ENCODE assay signal across 19 mouse cellular contexts in genomic region chr13:20330954-20331353, GRCm38 (mm10).
DNase-seq lines count a peak whose midpoint lies in the region; ATAC-seq and TF ChIP-seq lines count a peak whose summit lies in the region.
"Had no signal": no experiment of that assay in that cellular context is flagged by ENCODE, and none has a peak within 500 bp of the region (broad histone marks: within the 10 kb centered on the region; RNA-seq: fewer than 3 reads in every experiment).

No protein-coding gene starts in this region.

- no peaks in the 10 kb centered on the region for H3K9me3 ChIP-seq in midbrain, postnatal 0 days (ENCODE audit: low read length)
- no peaks in the 10 kb centered on the region for H3K9me3 ChIP-seq in midbrain, embryonic 14.5 days (ENCODE audit: control insufficient read depth, low read length)
- H3K9me3 ChIP-seq in stomach, postnatal 0 days (ENCODE audit: control insufficient read depth, low read length) = no peaks in the 10 kb centered on the region
- H3K9me3 ChIP-seq in limb, embryonic 10.5 days (replicated peaks) = no peaks in the 10 kb centered on the region
- H3K9me3 ChIP-seq: embryonic facial prominence, embryonic 13.5 days; heart, embryonic 13.5 days; neural tube, embryonic 13.5 days had no signal

- no peaks in the 10 kb centered on the region for H3K4me1 ChIP-seq in midbrain, postnatal 0 days (ENCODE audit: insufficient read depth, low read length)
- H3K4me1 ChIP-seq in midbrain, embryonic 14.5 days (ENCODE audit: control insufficient read depth, insufficient read depth, low read length) = no peaks in the 10 kb centered on the region
- no peaks in the 10 kb centered on the region for H3K4me1 ChIP-seq in stomach, postnatal 0 days (replicated peaks; ENCODE audit: control insufficient read depth, insufficient read depth)
- H3K4me1 ChIP-seq in limb, embryonic 10.5 days = 0 out of 2 replicates have a peak, but pooled peaks cover 4% of the 10 kb centered on the region
- H3K4me1 ChIP-seq: heart, embryonic 13.5 days had no signal

- no peaks in the 10 kb centered on the region for H3K36me3 ChIP-seq in midbrain, postnatal 0 days (ENCODE audit: insufficient read depth, low read length)
- H3K36me3 ChIP-seq in midbrain, embryonic 14.5 days (ENCODE audit: control insufficient read depth, insufficient read depth, low read length) = no peaks in the 10 kb centered on the region
- H3K36me3 ChIP-seq in stomach, postnatal 0 days (ENCODE audit: control insufficient read depth, insufficient read depth, low read length) = no peaks in the 10 kb centered on the region
- H3K36me3 ChIP-seq in limb, embryonic 10.5 days = no peaks in the 10 kb centered on the region
- H3K36me3 ChIP-seq: embryonic facial prominence, embryonic 13.5 days; heart, embryonic 13.5 days; neural tube, embryonic 13.5 days had no signal

- no peaks in the 10 kb centered on the region for H3K27me3 ChIP-seq in midbrain, postnatal 0 days (ENCODE audit: insufficient read depth, low read length)
- H3K27me3 ChIP-seq in midbrain, embryonic 14.5 days (ENCODE audit: control insufficient read depth, insufficient read depth, low read length) = no peaks in the 10 kb centered on the region
- H3K27me3 ChIP-seq in stomach, postnatal 0 days (ENCODE audit: control insufficient read depth, insufficient read depth, low read length) = no peaks in the 10 kb centered on the region
- no peaks in the 10 kb centered on the region for H3K27me3 ChIP-seq in limb, embryonic 10.5 days (ENCODE audit: low read depth, poor library complexity, severe bottlenecking)
- H3K27me3 ChIP-seq: embryonic facial prominence, embryonic 13.5 days; heart, embryonic 13.5 days; neural tube, embryonic 13.5 days had no signal

- H3K4me3 ChIP-seq in midbrain, postnatal 0 days (ENCODE audit: low read depth, low read length) = no peak overlapping the region
- H3K4me3 ChIP-seq in midbrain, embryonic 14.5 days (replicated peaks; ENCODE audit: low read depth, low read length) = no peak overlapping the region
- H3K4me3 ChIP-seq in stomach, postnatal 0 days (ENCODE audit: low read depth, low read length) = no peak overlapping the region
- no peak overlapping the region for H3K4me3 ChIP-seq in limb, embryonic 10.5 days
- H3K4me3 ChIP-seq: embryonic facial prominence, embryonic 13.5 days; heart, embryonic 13.5 days; left cerebral cortex, adult 2 months; neural tube, embryonic 13.5 days had no signal

- peak; percentile 76 for DNase-seq in heart, adult 11 months
- no peak for DNase-seq in heart, postnatal 14 days
- DNase-seq in midbrain, postnatal 0 days (ENCODE audit: low spot score) = peak; percentile 67
- no peak for DNase-seq in midbrain, embryonic 14.5 days
- peak; percentile 36 for DNase-seq in thymus, postnatal 0 days (ENCODE audit: low spot score)
- no peak for DNase-seq in stomach, postnatal 0 days (ENCODE audit: low spot score)
- no peak for DNase-seq in limb, embryonic 10.5 days (ENCODE audit: low spot score)
- DNase-seq: cerebellum, adult 9-10 months; heart, postnatal 4 days; kidney, postnatal 36 days; lung, adult 18-20 months; lung, postnatal 36 days; right cerebral cortex, postnatal 25 days had no signal

- intact Hi-C loops in heart, postnatal 14 days (cut with DNase I) = no loop called here

- TF ChIP-seq EP300 in stomach, postnatal 0 days (optimal IDR thresholded peaks at IDR 0.05) = no peak

- no peak for TF ChIP-seq CTCF in midbrain, postnatal 0 days (IDR thresholded peaks at IDR 0.05)
- TF ChIP-seq CTCF in stomach, postnatal 0 days (IDR thresholded peaks at IDR 0.05; ENCODE audit: low read depth) = no peak

- H3K9ac ChIP-seq in midbrain, postnatal 0 days (replicated peaks; ENCODE audit: low read length, poor library complexity, severe bottlenecking) = no peak overlapping the region
- no peak overlapping the region for H3K9ac ChIP-seq in midbrain, embryonic 14.5 days (replicated peaks; ENCODE audit: low read length)
- H3K9ac ChIP-seq in stomach, postnatal 0 days (ENCODE audit: low read length) = no peak overlapping the region
- H3K9ac ChIP-seq: embryonic facial prominence, embryonic 13.5 days; heart, embryonic 13.5 days; neural tube, embryonic 13.5 days had no signal

- no peak overlapping the region for H3K4me2 ChIP-seq in midbrain, postnatal 0 days (ENCODE audit: low read depth, low read length, poor library complexity, severe bottlenecking)
- no peak overlapping the region for H3K4me2 ChIP-seq in midbrain, embryonic 14.5 days (ENCODE audit: low read length)
- H3K4me2 ChIP-seq in stomach, postnatal 0 days (replicated peaks; ENCODE audit: low read depth) = no peak overlapping the region
- H3K4me2 ChIP-seq: embryonic facial prominence, embryonic 13.5 days; heart, embryonic 13.5 days; liver, embryonic 11.5 days; neural tube, embryonic 13.5 days had no signal

- 94% methylated on average over 7 of the region's 7 CpGs for WGBS in midbrain, postnatal 0 days
- WGBS in midbrain, embryonic 14.5 days = 92% methylated on average over 7 of the region's 7 CpGs
- 83% methylated on average over 6 of the region's 7 CpGs for WGBS in stomach, postnatal 0 days
- WGBS in limb, embryonic 10.5 days = 92% methylated on average over 7 of the region's 7 CpGs

- no peak for ATAC-seq in midbrain, postnatal 0 days (ENCODE audit: low FRiP score)
- ATAC-seq in midbrain, embryonic 14.5 days (ENCODE audit: low FRiP score, low TSS enrichment) = no peak
- no peak for ATAC-seq in stomach, postnatal 0 days (ENCODE audit: low FRiP score, low TSS enrichment)
- ATAC-seq: intestine, embryonic 16.5 days had no signal

- H3K27ac ChIP-seq in midbrain, postnatal 0 days (ENCODE audit: low read depth, low read length) = no peak overlapping the region
- H3K27ac ChIP-seq in midbrain, embryonic 14.5 days (replicated peaks; ENCODE audit: low read depth, low read length) = no peak overlapping the region
- no peak overlapping the region for H3K27ac ChIP-seq in stomach, postnatal 0 days (replicated peaks)
- no peak overlapping the region for H3K27ac ChIP-seq in limb, embryonic 10.5 days
- H3K27ac ChIP-seq: embryonic facial prominence, embryonic 13.5 days; heart, embryonic 13.5 days; left cerebral cortex, adult 2 months; neural tube, embryonic 13.5 days had no signal

Comparison
In these comparisons a context has a peak if more than half of its experiments do, and no peak if none do; other contexts are left out.
1. DNase-seq: peak in heart, adult 11 months (single experiment), midbrain, postnatal 0 days (single experiment) and thymus, postnatal 0 days (single experiment); none in heart, postnatal 14 days (0 of 2), midbrain, embryonic 14.5 days (single experiment), stomach, postnatal 0 days (single experiment) and limb, embryonic 10.5 days (single experiment).